Mouse (Mus musculus): Measurements from ENCODE around the gene App. TPM values are rescaled to one million over a fixed set of nuclear protein-coding genes. Genes with fewer than 3 reads are reported as not detected.

App gene
- polyA plus RNA-seq, 1 experiment = 207 TPM

DNA sequence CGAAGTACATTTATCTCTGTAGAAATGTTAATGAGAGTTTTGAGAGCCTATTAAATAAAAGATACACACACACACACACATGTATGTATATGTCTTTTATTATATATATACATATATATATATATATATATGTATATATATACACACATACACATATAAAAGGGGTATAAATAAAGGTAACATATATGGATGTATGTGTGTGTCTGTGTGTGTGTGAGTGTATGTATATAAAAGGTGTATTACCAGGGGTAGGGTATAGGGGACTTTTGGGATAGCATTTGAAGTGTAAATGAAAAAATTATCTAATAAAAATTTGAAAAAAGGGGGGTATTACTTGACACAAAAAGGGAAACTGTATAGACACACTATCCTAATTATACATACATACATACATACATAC is 217.7 kb downstream of the App start:
- Histone ChIP-seq H3K79me2 (ENCODE audit: control insufficient read depth, insufficient read depth) (no peaks in the 10 kb centered on the region), H3K4me2 (ENCODE audit: low read depth) (no peak overlapping the region), H3ac (ENCODE audit: control insufficient read depth, insufficient read length) (no peak overlapping the region), H3K4me3 (no peak overlapping the region), H3K27me3 (ENCODE audit: control insufficient read depth, insufficient read depth, insufficient read length) (no peaks in the 10 kb centered on the region), H3K36me3 (ENCODE audit: control insufficient read depth, insufficient read depth) (peaks cover 22% of the 10 kb centered on the region)
- TF ChIP-seq MAX (IDR thresholded peaks at IDR 0.05; ENCODE audit: low read depth) (no peak), REST (IDR thresholded peaks at IDR 0.05; ENCODE audit: insufficient read depth, insufficient read length) (no peak), USF1 (IDR thresholded peaks at IDR 0.05; ENCODE audit: low read depth) (no peak), POLR2AphosphoS2 (IDR thresholded peaks at IDR 0.05; ENCODE audit: insufficient read length, low read depth) (no peak), MYOD1 (IDR thresholded peaks at IDR 0.05; ENCODE audit: control insufficient read depth in 1 of 3, insufficient read length in 2 of 3, low read depth in 2 of 3) (no peak), TCF12 (IDR thresholded peaks at IDR 0.05; ENCODE audit: insufficient read depth, poor library complexity, severe bottlenecking) (no peak), MYOG (IDR thresholded peaks at IDR 0.05; ENCODE audit: control insufficient read depth in 1 of 3, insufficient read depth in 1 of 3, insufficient read length in 2 of 3, low read depth in 2 of 3) (no peak), POLR2A (IDR thresholded peaks at IDR 0.05; ENCODE audit: insufficient read length, low read depth) (no peak), E2F4 (IDR thresholded peaks at IDR 0.05; ENCODE audit: insufficient read depth) (no peak), TCF3 (IDR thresholded peaks at IDR 0.05; ENCODE audit: insufficient read length, low read depth) (no peak), CEBPB (IDR thresholded peaks at IDR 0.05; ENCODE audit: insufficient read depth, poor library complexity, severe bottlenecking) (no peak), SRF (IDR thresholded peaks at IDR 0.05; ENCODE audit: control insufficient read depth, insufficient read length, low read depth) (no peak)

DNA sequence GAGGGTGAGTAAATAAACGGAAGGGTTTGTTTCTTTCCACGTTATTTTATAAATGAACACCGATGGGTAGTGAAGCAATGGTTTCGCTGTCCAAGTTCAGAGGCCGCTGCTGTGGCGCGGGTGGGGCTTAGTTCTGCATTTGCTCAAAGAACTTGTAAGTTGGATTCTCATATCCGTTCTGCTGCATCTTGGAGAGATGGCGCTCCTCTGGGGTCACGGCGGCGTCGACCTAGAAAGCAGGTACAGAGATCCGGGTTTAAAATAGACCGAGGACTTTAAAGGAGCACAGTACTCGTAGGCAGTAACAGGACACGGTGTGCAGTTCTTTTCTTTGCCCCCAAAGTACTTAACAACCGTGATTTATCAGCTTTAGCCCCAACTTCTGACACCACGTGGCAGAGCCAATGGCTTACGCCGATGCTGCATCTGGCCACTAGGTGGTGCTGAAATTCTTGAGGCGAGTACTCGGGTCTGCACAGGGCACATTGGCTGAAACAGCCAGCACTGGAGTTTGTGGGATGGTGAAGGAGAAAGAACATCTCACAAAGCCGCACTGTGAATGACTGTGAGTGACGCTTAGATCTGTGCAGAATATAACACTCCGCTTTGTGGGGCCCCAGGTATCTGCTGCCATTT is 218.2 kb downstream of the App start:
- Histone ChIP-seq H3K27me3 (ENCODE audit: control insufficient read depth, insufficient read depth, insufficient read length) (no peaks in the 10 kb centered on the region), H3K36me3 (ENCODE audit: control insufficient read depth, insufficient read depth) (peaks cover 22% of the 10 kb centered on the region), H3K4me2 (ENCODE audit: low read depth) (no peak overlapping the region), H3K79me2 (ENCODE audit: control insufficient read depth, insufficient read depth) (no peaks in the 10 kb centered on the region), H3K4me3 (no peak overlapping the region), H3ac (ENCODE audit: control insufficient read depth, insufficient read length) (no peak overlapping the region)
- no peak for TF ChIP-seq TCF3 (IDR thresholded peaks at IDR 0.05; ENCODE audit: insufficient read length, low read depth)
- peak; percentile 69 for TF ChIP-seq USF1 (IDR thresholded peaks at IDR 0.05; ENCODE audit: low read depth)
- TF ChIP-seq MAX (IDR thresholded peaks at IDR 0.05; ENCODE audit: low read depth) = no peak
- no peak for TF ChIP-seq POLR2AphosphoS2 (IDR thresholded peaks at IDR 0.05; ENCODE audit: insufficient read length, low read depth)

DNA sequence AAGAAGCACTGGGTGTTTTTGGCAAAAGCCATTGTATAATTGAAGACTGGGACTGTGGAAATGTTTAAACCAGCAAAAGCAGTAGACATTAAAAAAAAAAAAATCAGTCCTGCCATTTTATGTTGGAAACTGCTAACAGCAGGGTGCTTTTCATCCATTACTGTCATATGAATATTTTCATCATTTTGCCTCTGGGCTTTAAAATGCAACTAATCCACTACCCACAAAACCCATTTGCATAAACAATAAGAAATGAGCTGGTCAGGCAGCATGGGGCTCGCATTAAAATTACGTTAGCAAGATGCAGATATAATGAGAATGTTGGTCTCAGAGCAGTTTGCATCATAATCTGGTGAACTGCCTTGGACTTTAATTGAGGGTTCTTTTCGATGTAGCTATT is 242.5 kb downstream of the App start:
- Histone ChIP-seq H3K4me2 (ENCODE audit: low read depth) (no peak overlapping the region), H3K79me2 (ENCODE audit: control insufficient read depth, insufficient read depth) (no peaks in the 10 kb centered on the region)
- no peak for TF ChIP-seq TCF12 (IDR thresholded peaks at IDR 0.05; ENCODE audit: insufficient read depth, poor library complexity, severe bottlenecking)
- no peak for TF ChIP-seq USF1 (IDR thresholded peaks at IDR 0.05; ENCODE audit: low read depth)
- no peak for TF ChIP-seq MAX (IDR thresholded peaks at IDR 0.05; ENCODE audit: low read depth)
- TF ChIP-seq MYOD1 (IDR thresholded peaks at IDR 0.05; ENCODE audit: control insufficient read depth in 1 of 3, insufficient read length in 2 of 3, low read depth in 2 of 3) = no peak
- TF ChIP-seq POLR2A (IDR thresholded peaks at IDR 0.05; ENCODE audit: insufficient read length, low read depth) = no peak
- no peak for TF ChIP-seq MYOG (IDR thresholded peaks at IDR 0.05; ENCODE audit: control insufficient read depth in 1 of 3, insufficient read depth in 1 of 3, insufficient read length in 2 of 3, low read depth in 2 of 3)
- TF ChIP-seq SRF (IDR thresholded peaks at IDR 0.05; ENCODE audit: control insufficient read depth, insufficient read length, low read depth) = no peak
- no peak for TF ChIP-seq REST (IDR thresholded peaks at IDR 0.05; ENCODE audit: insufficient read depth, insufficient read length)
- TF ChIP-seq CEBPB (IDR thresholded peaks at IDR 0.05; ENCODE audit: insufficient read depth, poor library complexity, severe bottlenecking) = no peak
- no peak for TF ChIP-seq TCF3 (IDR thresholded peaks at IDR 0.05; ENCODE audit: insufficient read length, low read depth)
- TF ChIP-seq E2F4 (IDR thresholded peaks at IDR 0.05; ENCODE audit: insufficient read depth) = no peak
- no peak for TF ChIP-seq POLR2AphosphoS2 (IDR thresholded peaks at IDR 0.05; ENCODE audit: insufficient read length, low read depth)

DNA sequence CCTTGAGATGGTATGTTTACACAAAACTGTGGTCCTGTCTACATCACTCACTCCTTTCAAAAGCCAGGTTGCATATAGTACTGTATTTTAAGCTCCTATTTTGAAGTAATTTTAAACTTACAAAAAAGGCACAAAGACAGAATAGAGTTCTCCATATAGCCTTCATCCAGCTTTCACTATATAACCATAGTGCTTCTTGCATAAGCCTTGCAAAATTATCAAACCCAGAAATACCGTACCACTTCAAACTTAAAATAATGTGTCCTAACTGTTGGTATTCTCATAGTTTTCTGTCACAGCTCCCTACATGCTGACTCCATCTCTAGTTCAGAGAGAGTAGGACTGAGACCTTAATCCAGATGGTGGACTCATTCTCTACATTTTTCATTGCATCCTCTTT is 245.7 kb downstream of the App start:
- H3K4me2 ChIP-seq (ENCODE audit: low read depth) = no peak overlapping the region
- TF ChIP-seq TCF3 (IDR thresholded peaks at IDR 0.05; ENCODE audit: insufficient read length, low read depth) = no peak
- TF ChIP-seq E2F4 (IDR thresholded peaks at IDR 0.05; ENCODE audit: insufficient read depth) = no peak
- TF ChIP-seq SRF (IDR thresholded peaks at IDR 0.05; ENCODE audit: control insufficient read depth, insufficient read length, low read depth) = no peak
- no peak for TF ChIP-seq POLR2AphosphoS2 (IDR thresholded peaks at IDR 0.05; ENCODE audit: insufficient read length, low read depth)
- TF ChIP-seq TCF12 (IDR thresholded peaks at IDR 0.05; ENCODE audit: insufficient read depth, poor library complexity, severe bottlenecking) = no peak
- TF ChIP-seq USF1 (IDR thresholded peaks at IDR 0.05; ENCODE audit: low read depth) = no peak
- no peak for TF ChIP-seq MAX (IDR thresholded peaks at IDR 0.05; ENCODE audit: low read depth)
- no peak for TF ChIP-seq POLR2A (IDR thresholded peaks at IDR 0.05; ENCODE audit: insufficient read length, low read depth)
- no peak for TF ChIP-seq CEBPB (IDR thresholded peaks at IDR 0.05; ENCODE audit: insufficient read depth, poor library complexity, severe bottlenecking)
- no peak for TF ChIP-seq REST (IDR thresholded peaks at IDR 0.05; ENCODE audit: insufficient read depth, insufficient read length)
- TF ChIP-seq MYOD1 (IDR thresholded peaks at IDR 0.05; ENCODE audit: control insufficient read depth in 1 of 3, insufficient read length in 2 of 3, low read depth in 2 of 3) = no peak
- no peak for TF ChIP-seq MYOG (IDR thresholded peaks at IDR 0.05; ENCODE audit: control insufficient read depth in 1 of 3, insufficient read depth in 1 of 3, insufficient read length in 2 of 3, low read depth in 2 of 3)
- no peak overlapping the region for H3K4me3 ChIP-seq

More for the DNA sequence above, 242.5 kb downstream of the App start:
- no peak overlapping the region for H3K4me3 ChIP-seq
- H3K36me3 ChIP-seq (ENCODE audit: control insufficient read depth, insufficient read depth) = no peaks in the 10 kb centered on the region
- H3ac ChIP-seq (ENCODE audit: control insufficient read depth, insufficient read length) = no peak overlapping the region
- no peaks in the 10 kb centered on the region for H3K27me3 ChIP-seq (ENCODE audit: control insufficient read depth, insufficient read depth, insufficient read length)

More for the DNA sequence above, 245.7 kb downstream of the App start:
- Histone ChIP-seq H3K79me2 (ENCODE audit: control insufficient read depth, insufficient read depth) (no peaks in the 10 kb centered on the region), H3K27me3 (ENCODE audit: control insufficient read depth, insufficient read depth, insufficient read length) (no peaks in the 10 kb centered on the region), H3K36me3 (ENCODE audit: control insufficient read depth, insufficient read depth) (no peaks in the 10 kb centered on the region), H3ac (ENCODE audit: control insufficient read depth, insufficient read length) (no peak overlapping the region)

Measured in myocyte (in vitro differentiated cells).